Mouse (Mus musculus) ES-Bruce4 (cell line): Measurements from ENCODE around the gene Thada.

ENCODE experiments used
- CTCF ChIP-seq: IDR thresholded peaks from one replicate; pipeline ENCODE4 v1.8.1; 2011; ENCODE audit warnings: low read depth, low read length
- EP300 ChIP-seq: IDR thresholded peaks from 2 replicates; pipeline ENCODE4 v1.6.1; 2011; ENCODE audit warnings: low read depth, low read length; ENCODE audit not compliant: insufficient read depth
- POLR2A ChIP-seq: IDR thresholded peaks from one replicate; pipeline ENCODE4 v1.8.1; 2011; ENCODE audit warnings: low read length; ENCODE audit not compliant: insufficient read depth

DNA sequence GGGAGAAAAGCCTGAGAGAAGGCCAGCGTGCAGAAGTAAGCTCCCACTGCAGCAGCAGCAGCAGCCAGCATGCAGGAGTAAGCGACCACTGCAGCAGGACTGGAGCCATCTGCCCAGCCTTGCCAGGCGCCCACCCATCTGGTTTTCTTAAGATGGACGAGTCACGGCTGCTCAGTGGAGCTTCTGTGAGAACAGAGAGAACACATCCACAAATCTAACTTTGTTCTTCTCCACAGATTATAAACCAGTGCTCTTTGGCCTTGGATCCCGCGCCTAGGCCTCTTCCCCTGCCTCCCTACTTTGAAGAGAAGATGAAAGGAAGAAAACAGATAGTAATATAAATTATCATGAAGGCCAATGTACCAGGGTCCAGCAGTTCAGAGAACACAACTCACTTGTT is 106.2 kb downstream of the Thada start:
- TF ChIP-seq CTCF (no peak), POLR2A (no peak), EP300 (no peak)
